Mouse (Mus musculus): Measurements from ENCODE around the gene Gm9745. TPM values are rescaled to one million over a fixed set of nuclear protein-coding genes. Genes with fewer than 3 reads are reported as not detected.
"Not testable (repeated sequence)": the region's sequence is repeated elsewhere in the genome, so short reads cannot be mapped to it uniquely, and the experiment has no call there.

Gm9745 gene
- total RNA-seq (2012; rRNA removed) = not detected in 2 replicates
- not detected in 2 replicates for total RNA-seq (2014; rRNA removed)
- polyA plus RNA-seq (2012; ENCODE audit: insufficient read length, low read depth) = not detected in 2 replicates

- H3K4me3 ChIP-seq (replicated peaks in 1 of 3; ENCODE audit: low read depth in 2 of 3, low read length in 2 of 3, poor library complexity in 1 of 3); H3K27me3 ChIP-seq (replicated peaks); dilution Hi-C loops (cut with MboI; ENCODE audit: extremely low pct_ligation_motif_present, extremely low pct_unique_long_range_greater_than_20kb, low sequenced_read_pairs); in situ Hi-C loops (cut with MboI; ENCODE audit: low pct_ligation_motif_present, low pct_unique_long_range_greater_than_20kb, low sequenced_read_pairs); H3K79me2 ChIP-seq (replicated peaks; ENCODE audit: control insufficient read depth, extremely low read depth, insufficient read depth, poor library complexity, severe bottlenecking); H3K4me1 ChIP-seq (ENCODE audit: control insufficient read depth in 1 of 2, insufficient read depth in 2 of 2); DNase-seq (ENCODE audit: extremely low read depth); H3K4me2 ChIP-seq (ENCODE audit: insufficient read depth, low read depth, poor library complexity, severe bottlenecking); H3K36me3 ChIP-seq (replicated peaks in 1 of 2; ENCODE audit: control insufficient read depth in 1 of 2, insufficient read depth in 1 of 2, low read length in 1 of 2); H3K27ac ChIP-seq (ENCODE audit: insufficient read depth, low read depth); H3K9me3 ChIP-seq (replicated peaks; ENCODE audit: low read length); H3K9ac ChIP-seq (ENCODE audit: insufficient read depth, low read depth): not testable (repeated sequence)
Measured at GRCm38 (mm10) chr13:8948131-8948530, at the start of gene Gm9745. TSS of gene Gm9745 (minus strand) at chr13:8948231.

DNA sequence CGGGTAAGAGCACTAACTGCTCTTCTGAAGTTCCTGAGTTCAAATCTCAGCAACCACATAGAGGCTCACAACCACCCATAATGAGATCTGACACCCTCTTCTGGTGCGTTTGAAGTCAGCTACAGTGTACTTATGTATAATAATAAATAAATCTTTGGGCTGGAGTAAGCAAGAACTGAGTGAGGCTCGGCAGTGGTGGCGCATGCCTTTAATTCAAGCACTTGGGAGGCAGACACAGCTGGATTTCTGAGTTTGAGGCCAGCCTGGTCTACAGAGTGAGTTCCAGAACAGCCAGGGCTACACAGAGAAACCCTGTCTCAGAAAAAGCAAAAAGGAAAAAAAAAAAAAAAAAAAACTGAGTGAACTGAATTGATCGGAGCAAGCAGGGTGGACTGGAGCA lies 49.2 kb upstream of the Gm9745 start:
- H3K9me3 ChIP-seq (replicated peaks; ENCODE audit: low read length); H3K4me3 ChIP-seq (replicated peaks in 1 of 3; ENCODE audit: low read depth in 2 of 3, low read length in 2 of 3, poor library complexity in 1 of 3); in situ Hi-C loops (cut with MboI; ENCODE audit: low pct_ligation_motif_present, low pct_unique_long_range_greater_than_20kb, low sequenced_read_pairs); dilution Hi-C loops (cut with MboI; ENCODE audit: extremely low pct_ligation_motif_present, extremely low pct_unique_long_range_greater_than_20kb, low sequenced_read_pairs); DNase-seq (ENCODE audit: extremely low read depth); H3K9ac ChIP-seq (ENCODE audit: insufficient read depth, low read depth); H3K36me3 ChIP-seq (replicated peaks in 1 of 2; ENCODE audit: control insufficient read depth in 1 of 2, insufficient read depth in 1 of 2, low read length in 1 of 2); H3K27ac ChIP-seq (ENCODE audit: insufficient read depth, low read depth); H3K27me3 ChIP-seq (replicated peaks): not testable (repeated sequence)
- peaks cover 5 to 17% of the 10 kb centered on the region in 2 experiments; a peak in 2 of 4 replicates for H3K4me1 ChIP-seq (ENCODE audit: control insufficient read depth in 1 of 2, insufficient read depth in 2 of 2)
- 0 out of 2 replicates have a peak, but pooled peaks have one; percentile 22 for TF ChIP-seq CHD1 (IDR thresholded peaks at IDR 0.05; ENCODE audit: low read depth, low read length)
- H3K79me2 ChIP-seq (replicated peaks; ENCODE audit: control insufficient read depth, extremely low read depth, insufficient read depth, poor library complexity, severe bottlenecking) = peaks cover 32% of the 10 kb centered on the region
- peak overlapping the region; percentile 52 for H3K4me2 ChIP-seq (ENCODE audit: insufficient read depth, low read depth, poor library complexity, severe bottlenecking)

DNA sequence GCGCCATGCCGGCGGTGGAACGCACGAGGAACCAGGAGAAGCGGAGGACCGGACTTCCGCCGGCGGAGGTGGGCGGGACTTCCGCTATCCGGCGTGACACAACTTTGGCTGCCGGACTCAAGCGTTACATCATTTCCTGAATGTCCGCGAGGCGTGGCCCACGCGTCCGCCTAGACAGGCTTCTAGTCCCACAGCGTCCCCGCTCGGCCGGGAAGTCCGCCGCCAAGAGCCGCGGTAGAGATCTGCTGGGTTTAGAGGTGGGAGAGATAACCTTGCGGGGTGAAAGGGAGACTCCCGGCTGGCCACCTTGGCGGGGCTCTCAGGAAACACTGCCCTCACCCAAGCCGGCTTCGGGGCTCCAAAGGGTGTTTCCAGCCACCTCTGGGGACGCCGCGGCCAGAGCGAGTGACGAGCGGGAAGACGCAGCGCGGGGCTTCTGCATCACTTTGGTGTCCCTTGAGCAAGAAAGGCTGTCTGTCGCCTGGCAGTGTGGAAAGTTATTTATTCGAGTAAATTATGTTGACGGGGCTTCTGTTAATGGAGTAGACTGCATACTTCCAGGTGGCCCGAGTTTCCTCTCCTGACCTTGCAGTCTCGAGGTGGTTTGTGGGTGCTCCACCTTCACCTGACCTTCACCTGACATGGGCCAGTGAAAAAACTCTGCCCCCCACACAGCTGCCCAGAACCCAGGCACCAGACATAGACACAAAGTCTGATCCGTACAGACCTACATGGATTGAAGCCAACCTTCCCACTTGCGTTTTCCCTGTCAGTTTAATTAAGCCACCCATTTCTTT lies 48.2 kb upstream of the Gm9745 start, which contains the start of gene Gtpbp4:
TSS of gene Gtpbp4 (minus strand) at position 94 of the 797 bp plus-strand sequence.
- Histone ChIP-seq H3K27ac (ENCODE audit: insufficient read depth, low read depth) (peak within 1 kb of the TSS; percentile 27), H3K9me3 (replicated peaks; ENCODE audit: low read length) (no peaks in the 10 kb centered on the region), H3K27me3 (replicated peaks) (no peaks in the 10 kb centered on the region), H3K4me2 (ENCODE audit: insufficient read depth, low read depth, poor library complexity, severe bottlenecking) (peak within 1 kb of the TSS; percentile 99), H3K4me3 (replicated peaks in 1 of 3; ENCODE audit: low read depth in 2 of 3, low read length in 2 of 3, poor library complexity in 1 of 3) (peak within 1 kb of the TSS; percentile 93 to 99 (median 95)), H3K79me2 (replicated peaks; ENCODE audit: control insufficient read depth, extremely low read depth, insufficient read depth, poor library complexity, severe bottlenecking) (peaks cover 42% of the 10 kb centered on the region), H3K4me1 (ENCODE audit: control insufficient read depth in 1 of 2, insufficient read depth in 2 of 2) (peaks cover 5 to 17% of the 10 kb centered on the region in 2 experiments; a peak in 2 of 4 replicates), H3K36me3 (replicated peaks in 1 of 2; ENCODE audit: control insufficient read depth in 1 of 2, insufficient read depth in 1 of 2, low read length in 1 of 2) (peaks cover 4 to 18% of the 10 kb centered on the region in 2 experiments), H3K9ac (ENCODE audit: insufficient read depth, low read depth) (peak within 1 kb of the TSS; percentile 93)
- in situ Hi-C loops (cut with MboI; ENCODE audit: low pct_ligation_motif_present, low pct_unique_long_range_greater_than_20kb, low sequenced_read_pairs) = no loop called here
- dilution Hi-C loops (cut with MboI; ENCODE audit: extremely low pct_ligation_motif_present, extremely low pct_unique_long_range_greater_than_20kb, low sequenced_read_pairs) = no loop called here
- peak; percentile 97 for DNase-seq (ENCODE audit: extremely low read depth)
- TF ChIP-seq ETS1 (conservative IDR thresholded peaks at IDR 0.05; ENCODE audit: low read depth, low read length) = 0 out of 2 replicates have a peak, but pooled peaks have one; percentile 11
- peak; percentile 59; the same call in 1 of the 2 replicates for TF ChIP-seq TBP (conservative IDR thresholded peaks at IDR 0.05; ENCODE audit: low read depth, low read length)
- peak; percentile 93 for TF ChIP-seq ELF1 (IDR thresholded peaks at IDR 0.05; ENCODE audit: low read depth, low read length)
- TF ChIP-seq UBTF (IDR thresholded peaks at IDR 0.05; ENCODE audit: low read depth, low read length) = 0 out of 2 replicates have a peak, but pooled peaks have one; percentile 6
- TF ChIP-seq GABPA (IDR thresholded peaks at IDR 0.05; ENCODE audit: insufficient replicate concordance, low read depth, low read length) = peak; percentile 72
- TF ChIP-seq ZKSCAN1 (IDR thresholded peaks at IDR 0.05; ENCODE audit: borderline replicate concordance, low read depth, low read length) = no peak
- no peak; the same call in 1 of the 2 replicates for TF ChIP-seq BHLHE40 (IDR thresholded peaks at IDR 0.05; ENCODE audit: low read depth, low read length)
- no peak for TF ChIP-seq CHD2 (IDR thresholded peaks at IDR 0.05; ENCODE audit: low read length)
- TF ChIP-seq MEF2A (IDR thresholded peaks at IDR 0.05; ENCODE audit: borderline replicate concordance, low read depth, low read length) = 0 out of 2 replicates have a peak, but pooled peaks have one; percentile 47
- peak; percentile 86; the same call in 1 of the 2 replicates for TF ChIP-seq KAT2A (IDR thresholded peaks at IDR 0.05; ENCODE audit: insufficient replicate concordance, low read length)
- peak; percentile 74; the same call in 1 of the 2 replicates for TF ChIP-seq ZMIZ1 (IDR thresholded peaks at IDR 0.05; ENCODE audit: low read depth, low read length)
- TF ChIP-seq RCOR1 (conservative IDR thresholded peaks at IDR 0.05; ENCODE audit: low read depth, low read length) = no peak
- TF ChIP-seq NRF1 (IDR thresholded peaks at IDR 0.05; ENCODE audit: low read depth, low read length) = no peak
- TF ChIP-seq POLR2A (IDR thresholded peaks at IDR 0.05; ENCODE audit: low read depth, low read length) = peak; percentile 91
- no peak for TF ChIP-seq USF1 (IDR thresholded peaks at IDR 0.05; ENCODE audit: low read depth, low read length)
- TF ChIP-seq ZNF384 (IDR thresholded peaks at IDR 0.05; ENCODE audit: low read depth, low read length) = no peak
- no peak for TF ChIP-seq MAZ (IDR thresholded peaks at IDR 0.05; ENCODE audit: low read depth, low read length)
- peak; percentile 77 for TF ChIP-seq TCF12 (IDR thresholded peaks at IDR 0.05; ENCODE audit: low read depth, low read length)
- no peak; the same call in 1 of the 2 replicates for TF ChIP-seq JUN (IDR thresholded peaks at IDR 0.05; ENCODE audit: insufficient read depth, low read depth, low read length)
- TF ChIP-seq HCFC1 (IDR thresholded peaks at IDR 0.05; ENCODE audit: low read depth, low read length) = peak; percentile 92
- TF ChIP-seq CHD1 (IDR thresholded peaks at IDR 0.05; ENCODE audit: low read depth, low read length) = no peak
- peak in 1 of 2 experiments; percentile 81; a peak in 2 of 4 replicates for TF ChIP-seq CTCF (conservative IDR thresholded peaks at IDR 0.05 in 1 of 2, IDR thresholded peaks at IDR 0.05 in 1 of 2; ENCODE audit: low read depth in 2 of 2, low read length in 2 of 2)
